Mouse (Mus musculus) liver, embryonic 15.5 days (tissue): ENCODE data around the gene Arhgap25. TPM values are rescaled to one million over a fixed set of nuclear protein-coding genes. Genes with fewer than 3 reads are reported as not detected.
"Not testable (repeated sequence)": the region's sequence is repeated elsewhere in the genome, so short reads cannot be mapped to it uniquely, and the experiment has no call there.

Experiments used
- ATAC-seq: fragments of 200-750 bp; cut with Nextera tagmentation; 2 replicates; pipeline ENCODE4 v1.8.0; 2017; ENCODE audit warnings: moderate number of reproducible peaks, mild to moderate bottlenecking, moderate library complexity; ENCODE audit not compliant: insufficient read depth
- H3K27ac ChIP-seq: fragments of 300-500 bp; sonication (generic); replicated peaks from 2 replicates; pipeline ENCODE4 v1.5.1; 2015; ENCODE audit warnings: mild to moderate bottlenecking, inconsistent platforms
- H3K27me3 ChIP-seq: fragments of 300-500 bp; sonication (generic); 2 replicates; pipeline ENCODE4 v1.6.1; 2015; ENCODE audit warnings: mild to moderate bottlenecking, inconsistent platforms
- H3K36me3 ChIP-seq: fragments of 300-500 bp; sonication (generic); replicated peaks from 2 replicates; pipeline ENCODE4 v1.6.1; 2015; ENCODE audit warnings: moderate library complexity, mild to moderate bottlenecking, inconsistent platforms
- H3K4me1 ChIP-seq: fragments of 300-500 bp; sonication (generic); replicated peaks from 2 replicates; pipeline ENCODE4 v1.6.1; 2015; ENCODE audit warnings: inconsistent platforms
- H3K4me2 ChIP-seq: fragments of 300-500 bp; sonication (generic); 2 replicates; pipeline ENCODE4 v1.6.1; 2015; ENCODE audit warnings: moderate library complexity, mild to moderate bottlenecking, inconsistent platforms
- H3K4me3 ChIP-seq: fragments of 300-500 bp; sonication (generic); replicated peaks from 2 replicates; pipeline ENCODE4 v1.5.1; 2015; ENCODE audit warnings: mild to moderate bottlenecking, inconsistent platforms
- H3K9ac ChIP-seq: fragments of 300-500 bp; sonication (generic); 2 replicates; pipeline ENCODE4 v1.6.1; 2015; ENCODE audit warnings: moderate library complexity, mild to moderate bottlenecking, inconsistent platforms
- H3K9me3 ChIP-seq: fragments of 300-500 bp; sonication (generic); replicated peaks from 2 replicates; pipeline ENCODE4 v1.6.1; 2016; ENCODE audit warnings: inconsistent platforms
- whole genome bisulfite sequencing: fragments of 180-500 bp; shearing (Covaris S2); methylation state at CpG from one replicate; pipeline ENCODE4 v1.1.7; 2015; ENCODE audit warnings: mixed read lengths; ENCODE audit not compliant: insufficient replicate concordance; 5-methylcytosine and 5-hydroxymethylcytosine counted together
- polyA plus RNA-seq: library from polyadenylated mRNA; unstranded; fragments of >200 nt; fragmentation: Nextera tagmentation; extraction: Ambion mirVana; gene quantifications from 2 replicates; pipeline ENCODE4 v1.2.1, GENCODE M21; 2015

Arhgap25 gene
- polyA plus RNA-seq, 1 experiment from 2014 or later: 4.0 TPM

GRCm38 (mm10) chr6:87479291-87479999 lies 53.6 kb downstream of the Arhgap25 start:
- no peak overlapping the region for H3K27ac ChIP-seq
- WGBS: 41% methylated on average over 5 of the region's 5 CpGs
- H3K36me3 ChIP-seq: no peaks in the 10 kb centered on the region
- H3K4me2 ChIP-seq: no peak overlapping the region
- no peaks in the 10 kb centered on the region for H3K9me3 ChIP-seq
- H3K4me1 ChIP-seq: no peaks in the 10 kb centered on the region
- H3K4me3 ChIP-seq: no peak overlapping the region
- 0 out of 2 replicates have a peak, but pooled peaks cover 6% of the 10 kb centered on the region for H3K27me3 ChIP-seq
- H3K9ac ChIP-seq: no peak overlapping the region
- no peak for ATAC-seq

DNA sequence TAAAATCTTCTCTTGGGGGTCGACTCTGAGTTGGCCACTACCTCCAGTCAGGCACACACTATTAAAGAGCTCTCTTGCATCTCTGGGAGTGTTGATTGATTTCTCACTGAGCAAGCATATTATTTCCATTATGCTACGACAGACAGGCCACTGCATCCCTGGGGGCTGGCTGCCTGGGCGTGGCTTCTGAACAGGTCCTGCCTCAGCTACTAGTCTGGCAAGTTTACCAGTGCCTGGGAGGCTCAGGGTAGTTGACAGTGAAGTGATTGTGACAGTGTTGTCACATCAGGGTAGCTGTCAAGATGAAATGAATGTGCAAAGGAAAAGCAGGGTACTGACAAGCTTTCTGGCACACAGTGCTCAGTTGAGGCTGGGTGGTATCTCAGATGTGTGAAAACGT lies 54.2 kb downstream of the Arhgap25 start:
- Histone ChIP-seq H3K4me3 (no peak overlapping the region), H3K27ac (no peak overlapping the region), H3K9ac (no peak overlapping the region), H3K27me3 (0 out of 2 replicates have a peak, but pooled peaks cover 6% of the 10 kb centered on the region), H3K4me2 (no peak overlapping the region), H3K9me3 (no peaks in the 10 kb centered on the region), H3K4me1 (no peaks in the 10 kb centered on the region), H3K36me3 (no peaks in the 10 kb centered on the region)
- WGBS: 49% methylated on average over 4 of the region's 4 CpGs
- ATAC-seq: no peak

DNA sequence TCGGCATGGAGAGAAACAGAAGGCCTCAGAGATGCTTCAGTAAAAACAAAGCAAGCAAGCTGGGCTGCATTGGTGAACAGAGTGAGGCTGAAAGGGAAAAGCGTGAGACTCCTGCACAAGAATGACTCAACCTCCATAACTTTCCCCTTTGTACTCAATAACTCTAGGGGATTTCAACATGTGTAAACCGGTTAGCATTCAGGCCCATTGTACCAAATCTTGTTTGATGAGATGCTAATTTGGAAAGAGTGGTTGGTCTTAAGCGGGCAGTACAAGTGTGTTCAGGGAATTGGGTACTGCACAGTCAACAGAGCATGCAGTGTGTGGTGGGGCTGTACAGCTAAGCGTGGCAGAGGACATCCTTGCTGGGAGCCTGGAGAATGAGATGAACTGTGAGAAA lies 57.8 kb downstream of the Arhgap25 start:
- Histone ChIP-seq H3K36me3 (no peaks in the 10 kb centered on the region), H3K9me3 (no peaks in the 10 kb centered on the region), H3K4me2 (no peak overlapping the region), H3K9ac (no peak overlapping the region), H3K27me3 (0 out of 2 replicates have a peak, but pooled peaks cover 6% of the 10 kb centered on the region), H3K4me3 (no peak overlapping the region), H3K4me1 (no peaks in the 10 kb centered on the region), H3K27ac (no peak overlapping the region)
- ATAC-seq: no peak
- 72% methylated on average over 5 of the region's 5 CpGs for WGBS

GRCm38 (mm10) chr6:87470098-87470497 lies 63.0 kb downstream of the Arhgap25 start:
- 81% methylated on average over 12 of the region's 12 CpGs for WGBS
- H3K27me3 ChIP-seq, ATAC-seq: not testable (repeated sequence)

GRCm38 (mm10) chr6:87468372-87468771 lies 64.7 kb downstream of the Arhgap25 start:
- Histone ChIP-seq H3K36me3 (no peaks in the 10 kb centered on the region), H3K9ac (no peak overlapping the region), H3K4me2 (no peak overlapping the region), H3K4me3 (no peak overlapping the region), H3K9me3 (no peaks in the 10 kb centered on the region), H3K4me1 (0 out of 2 replicates have a peak, but pooled peaks cover 3% of the 10 kb centered on the region), H3K27ac (no peak overlapping the region), H3K27me3 (no peaks in the 10 kb centered on the region)
- no peak for ATAC-seq
- WGBS: 70% methylated on average over 10 of the region's 10 CpGs

More at GRCm38 (mm10) chr6:87470098-87470497, 63.0 kb downstream of the Arhgap25 start:
- not testable (repeated sequence) for H3K9me3 ChIP-seq, H3K9ac ChIP-seq, H3K27ac ChIP-seq, H3K4me3 ChIP-seq, H3K36me3 ChIP-seq, H3K4me1 ChIP-seq, H3K4me2 ChIP-seq

GRCm38 (mm10) chr6:87467373-87467772 lies 65.7 kb downstream of the Arhgap25 start:
- no peaks in the 10 kb centered on the region for H3K27me3 ChIP-seq
- no peak overlapping the region for H3K9ac ChIP-seq
- no peak overlapping the region for H3K4me3 ChIP-seq
- H3K4me2 ChIP-seq: no peak overlapping the region
- 86% methylated on average over 1 of the region's 1 CpGs for WGBS
- no peaks in the 10 kb centered on the region for H3K36me3 ChIP-seq
- no peak overlapping the region for H3K27ac ChIP-seq
- ATAC-seq: no peak
- no peaks in the 10 kb centered on the region for H3K9me3 ChIP-seq
- 0 out of 2 replicates have a peak, but pooled peaks cover 3% of the 10 kb centered on the region for H3K4me1 ChIP-seq

DNA sequence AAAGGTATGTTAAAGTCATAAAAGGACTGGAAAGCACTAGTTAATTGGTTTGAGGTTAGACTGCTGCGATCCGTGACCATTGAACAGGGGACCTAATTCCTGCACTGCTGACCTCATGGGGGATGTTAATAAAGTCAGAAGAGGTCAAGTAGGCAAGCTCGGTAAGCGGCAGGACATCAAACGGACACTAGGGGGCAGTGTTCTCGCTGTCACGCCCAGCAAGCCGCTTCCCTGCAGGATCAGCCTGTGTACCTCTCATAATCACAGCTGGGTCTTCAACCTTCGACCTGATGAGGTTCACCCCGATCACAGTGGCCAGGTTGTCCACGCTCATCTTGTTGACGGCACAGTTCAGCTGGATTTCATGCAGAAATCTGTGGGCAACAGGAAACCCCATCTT lies 66.8 kb downstream of the Arhgap25 start:
- no peaks in the 10 kb centered on the region for H3K36me3 ChIP-seq
- WGBS: 23% methylated on average over 12 of the region's 12 CpGs
- no peak for ATAC-seq

DNA sequence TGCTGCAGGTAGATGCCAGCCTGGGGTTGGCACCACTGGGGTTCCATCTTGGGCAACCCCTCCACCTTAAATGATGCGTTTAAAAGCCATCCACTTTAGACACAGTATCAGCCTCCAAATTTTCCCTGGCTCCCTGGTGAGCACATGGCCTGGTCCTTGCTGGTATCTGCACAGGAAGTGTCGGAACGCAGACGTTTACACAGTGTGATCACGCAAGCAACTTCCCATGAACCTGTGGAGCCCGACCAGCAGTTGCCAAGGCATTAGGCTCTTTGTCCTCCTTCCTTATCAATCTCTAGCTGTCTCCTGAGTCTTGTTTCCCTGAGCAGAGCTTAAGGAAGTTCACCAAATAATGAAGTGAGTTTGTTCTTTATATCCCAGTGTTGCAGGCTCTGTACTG lies 77.6 kb downstream of the Arhgap25 start:
- WGBS: 37% methylated on average over 6 of the region's 6 CpGs
- no peaks in the 10 kb centered on the region for H3K9me3 ChIP-seq
- H3K9ac ChIP-seq: no peak overlapping the region
- no peaks in the 10 kb centered on the region for H3K36me3 ChIP-seq
- no peaks in the 10 kb centered on the region for H3K4me1 ChIP-seq
- no peaks in the 10 kb centered on the region for H3K27me3 ChIP-seq
- no peak overlapping the region for H3K4me3 ChIP-seq
- H3K27ac ChIP-seq: no peak overlapping the region
- ATAC-seq: no peak
- no peak overlapping the region for H3K4me2 ChIP-seq

More for the DNA sequence above, 66.8 kb downstream of the Arhgap25 start:
- H3K4me1 ChIP-seq: 0 out of 2 replicates have a peak, but pooled peaks cover 3% of the 10 kb centered on the region
- H3K27ac ChIP-seq: no peak overlapping the region
- no peak overlapping the region for H3K4me3 ChIP-seq
- H3K9ac ChIP-seq: no peak overlapping the region
- no peaks in the 10 kb centered on the region for H3K9me3 ChIP-seq
- H3K4me2 ChIP-seq: no peak overlapping the region
- H3K27me3 ChIP-seq: no peaks in the 10 kb centered on the region

GRCm38 (mm10) chr6:87451771-87452170 lies 81.3 kb downstream of the Arhgap25 start:
- no peaks in the 10 kb centered on the region for H3K4me1 ChIP-seq
- peaks cover 8% of the 10 kb centered on the region; the same call in 1 of the 2 replicates for H3K27me3 ChIP-seq
- WGBS: 47% methylated on average over 3 of the region's 3 CpGs
- H3K9me3 ChIP-seq: no peaks in the 10 kb centered on the region
- H3K27ac ChIP-seq: no peak overlapping the region
- H3K9ac ChIP-seq: no peak overlapping the region
- no peak for ATAC-seq
- H3K4me3 ChIP-seq: no peak overlapping the region
- no peak overlapping the region for H3K4me2 ChIP-seq
- no peaks in the 10 kb centered on the region for H3K36me3 ChIP-seq

GRCm38 (mm10) chr6:87451016-87451415 lies 82.0 kb downstream of the Arhgap25 start:
- ATAC-seq: no peak

GRCm38 (mm10) chr6:87449534-87449933 lies 83.5 kb downstream of the Arhgap25 start:
- Histone ChIP-seq H3K27me3 (peaks cover 8% of the 10 kb centered on the region; the same call in 1 of the 2 replicates), H3K4me1 (no peaks in the 10 kb centered on the region), H3K27ac (no peak overlapping the region), H3K4me2 (no peak overlapping the region), H3K9ac (no peak overlapping the region), H3K4me3 (no peak overlapping the region), H3K9me3 (no peaks in the 10 kb centered on the region), H3K36me3 (no peaks in the 10 kb centered on the region)
- WGBS: 72% methylated on average over 3 of the region's 3 CpGs
- no peak for ATAC-seq

More at GRCm38 (mm10) chr6:87451016-87451415, 82.0 kb downstream of the Arhgap25 start:
- Histone ChIP-seq H3K9me3 (no peaks in the 10 kb centered on the region), H3K4me3 (no peak overlapping the region), H3K4me1 (no peaks in the 10 kb centered on the region), H3K9ac (no peak overlapping the region), H3K27me3 (peaks cover 8% of the 10 kb centered on the region; the same call in 1 of the 2 replicates), H3K36me3 (no peaks in the 10 kb centered on the region), H3K27ac (no peak overlapping the region), H3K4me2 (no peak overlapping the region)
- WGBS: 38% methylated on average over 3 of the region's 3 CpGs
